Mouse (Mus musculus): ENCODE measurements around the gene 1810013L24Rik. TPM values are rescaled to one million over a fixed set of nuclear protein-coding genes. Genes with fewer than 3 reads are reported as not detected.

The 1810013L24Rik gene
- 23.2 and 23.9 TPM in 2 replicates for polyA plus RNA-seq (2016; fragmentation: Nextera tagmentation; extraction: Ambion mirVana)

GRCm38 (mm10) chr16:8829564-8830359, at the start of gene 1810013L24Rik:
TSS of gene 1810013L24Rik (plus strand) at chr16:8830100.
- peak within 1 kb of the TSS; percentile 100 for H3K4me3 ChIP-seq
- peak within 1 kb of the TSS; percentile 100 for H3K9ac ChIP-seq
- H3K4me1 ChIP-seq = peaks cover 37% of the 10 kb centered on the region
- peaks cover 35% of the 10 kb centered on the region for H3K36me3 ChIP-seq
- no peaks in the 10 kb centered on the region for H3K27me3 ChIP-seq (replicated peaks)
- no peaks in the 10 kb centered on the region for H3K9me3 ChIP-seq (replicated peaks)
- under 1% methylated on average over 78 of the region's 80 CpGs for WGBS (ENCODE audit: insufficient replicate concordance)
- H3K27ac ChIP-seq = peak within 1 kb of the TSS; percentile 100
- H3K4me2 ChIP-seq = peak within 1 kb of the TSS; percentile 99
- ATAC-seq = peak; percentile 92

- Histone ChIP-seq H3K4me1 (peaks cover 22% of the 10 kb centered on the region), H3K9me3 (replicated peaks) (no peaks in the 10 kb centered on the region), H3K27me3 (replicated peaks) (no peaks in the 10 kb centered on the region; the same call in 1 of the 2 replicates), H3K9ac (no peak overlapping the region), H3K36me3 (no peaks in the 10 kb centered on the region), H3K27ac (no peak overlapping the region), H3K4me2 (peak overlapping the region; percentile 30; the same call in 1 of the 2 replicates), H3K4me3 (no peak overlapping the region)
- no peak for ATAC-seq
- WGBS (ENCODE audit: insufficient replicate concordance) = 38% methylated on average over 3 of the region's 3 CpGs
Observed at GRCm38 (mm10) chr16:8780187-8780586, 49.7 kb upstream of the 1810013L24Rik start.

- Histone ChIP-seq H3K4me1 (peaks cover 22% of the 10 kb centered on the region), H3K4me2 (peak overlapping the region; percentile 30), H3K9me3 (replicated peaks) (no peaks in the 10 kb centered on the region), H3K4me3 (no peak overlapping the region), H3K27ac (no peak overlapping the region), H3K36me3 (no peaks in the 10 kb centered on the region), H3K27me3 (replicated peaks) (no peaks in the 10 kb centered on the region), H3K9ac (no peak overlapping the region)
- peak; percentile 84 for ATAC-seq
- WGBS (ENCODE audit: insufficient replicate concordance) = 57% methylated on average over 6 of the region's 6 CpGs
Observed at GRCm38 (mm10) chr16:8781191-8781590, 48.7 kb upstream of the 1810013L24Rik start.

GRCm38 (mm10) chr16:8781660-8782059, 48.2 kb upstream of the 1810013L24Rik start:
- 81% methylated on average over 2 of the region's 2 CpGs for WGBS (ENCODE audit: insufficient replicate concordance)
- Histone ChIP-seq H3K4me3 (no peak overlapping the region), H3K36me3 (no peaks in the 10 kb centered on the region)

GRCm38 (mm10) chr16:8783198-8783913, 46.5 kb upstream of the 1810013L24Rik start:
- Histone ChIP-seq H3K27ac (no peak overlapping the region), H3K9me3 (replicated peaks) (no peaks in the 10 kb centered on the region), H3K9ac (no peak overlapping the region), H3K36me3 (no peaks in the 10 kb centered on the region), H3K27me3 (replicated peaks) (0 out of 2 replicates have a peak, but pooled peaks cover 3% of the 10 kb centered on the region), H3K4me2 (no peak overlapping the region), H3K4me3 (no peak overlapping the region), H3K4me1 (peaks cover 22% of the 10 kb centered on the region)
- ATAC-seq = no peak
- WGBS (ENCODE audit: insufficient replicate concordance) = 60% methylated on average over 16 of the region's 16 CpGs

More at GRCm38 (mm10) chr16:8781660-8782059, 48.2 kb upstream of the 1810013L24Rik start:
- Histone ChIP-seq H3K4me2 (no peak overlapping the region), H3K27me3 (replicated peaks) (no peaks in the 10 kb centered on the region), H3K9ac (no peak overlapping the region), H3K9me3 (replicated peaks) (no peaks in the 10 kb centered on the region), H3K4me1 (peaks cover 22% of the 10 kb centered on the region), H3K27ac (no peak overlapping the region)
- ATAC-seq = no peak

- no peak overlapping the region for H3K4me2 ChIP-seq
- 47% methylated on average over 3 of the region's 3 CpGs for WGBS (ENCODE audit: insufficient replicate concordance)
- no peaks in the 10 kb centered on the region for H3K36me3 ChIP-seq
- no peaks in the 10 kb centered on the region for H3K9me3 ChIP-seq (replicated peaks)
- no peak overlapping the region for H3K27ac ChIP-seq
- H3K4me3 ChIP-seq = no peak overlapping the region
- peaks cover 3% of the 10 kb centered on the region; the same call in 1 of the 2 replicates for H3K27me3 ChIP-seq (replicated peaks)
- peaks cover 16% of the 10 kb centered on the region for H3K4me1 ChIP-seq
- no peak overlapping the region for H3K9ac ChIP-seq
- no peak for ATAC-seq
Observed at GRCm38 (mm10) chr16:8784753-8785152, 45.1 kb upstream of the 1810013L24Rik start.

GRCm38 (mm10) chr16:8790886-8791285, 39.0 kb upstream of the 1810013L24Rik start:
- WGBS (ENCODE audit: insufficient replicate concordance) = 74% methylated on average over 4 of the region's 4 CpGs
- Histone ChIP-seq H3K27me3 (replicated peaks) (peaks cover 6% of the 10 kb centered on the region; the same call in 1 of the 2 replicates), H3K27ac (no peak overlapping the region), H3K9me3 (replicated peaks) (no peaks in the 10 kb centered on the region), H3K4me1 (no peaks in the 10 kb centered on the region), H3K36me3 (no peaks in the 10 kb centered on the region), H3K9ac (no peak overlapping the region), H3K4me3 (no peak overlapping the region), H3K4me2 (no peak overlapping the region)
- ATAC-seq = no peak

GRCm38 (mm10) chr16:8791949-8792557, 37.8 kb upstream of the 1810013L24Rik start, which contains the start of gene Usp7:
TSS of gene Usp7 (minus strand) at chr16:8792308.
- no peaks in the 10 kb centered on the region for H3K9me3 ChIP-seq (replicated peaks)
- peaks cover 6% of the 10 kb centered on the region; the same call in 1 of the 2 replicates for H3K27me3 ChIP-seq (replicated peaks)
- no peaks in the 10 kb centered on the region for H3K4me1 ChIP-seq
- no peak within 1 kb of the TSS for H3K9ac ChIP-seq
- H3K4me2 ChIP-seq = no peak within 1 kb of the TSS
- no peak within 1 kb of the TSS for H3K27ac ChIP-seq
- WGBS (ENCODE audit: insufficient replicate concordance) = 80% methylated on average over 20 of the region's 20 CpGs
- no peaks in the 10 kb centered on the region for H3K36me3 ChIP-seq
- no peak for ATAC-seq
- no peak within 1 kb of the TSS for H3K4me3 ChIP-seq

GRCm38 (mm10) chr16:8794952-8795351, 34.9 kb upstream of the 1810013L24Rik start:
- Histone ChIP-seq H3K4me1 (no peaks in the 10 kb centered on the region), H3K27ac (no peak overlapping the region), H3K36me3 (no peaks in the 10 kb centered on the region), H3K4me3 (no peak overlapping the region), H3K9ac (no peak overlapping the region), H3K4me2 (no peak overlapping the region), H3K27me3 (replicated peaks) (0 out of 2 replicates have a peak, but pooled peaks cover 3% of the 10 kb centered on the region), H3K9me3 (replicated peaks) (peaks cover under 1% of the 10 kb centered on the region; the same call in 1 of the 2 replicates)
- WGBS (ENCODE audit: insufficient replicate concordance) = 7% methylated on average over 3 of the region's 3 CpGs
- no peak for ATAC-seq

GRCm38 (mm10) chr16:8795906-8796305, 34.0 kb upstream of the 1810013L24Rik start:
- H3K36me3 ChIP-seq = no peaks in the 10 kb centered on the region
- 0 out of 2 replicates have a peak, but pooled peaks cover 3% of the 10 kb centered on the region for H3K27me3 ChIP-seq (replicated peaks)
- no peaks in the 10 kb centered on the region for H3K4me1 ChIP-seq
- no peak overlapping the region for H3K9ac ChIP-seq
- H3K4me3 ChIP-seq = no peak overlapping the region
- no peak for ATAC-seq
- peaks cover 7% of the 10 kb centered on the region for H3K9me3 ChIP-seq (replicated peaks)
- 61% methylated on average over 2 of the region's 2 CpGs for WGBS (ENCODE audit: insufficient replicate concordance)
- no peak overlapping the region for H3K4me2 ChIP-seq
- no peak overlapping the region for H3K27ac ChIP-seq

GRCm38 (mm10) chr16:8806703-8807102, 23.2 kb upstream of the 1810013L24Rik start:
- Histone ChIP-seq H3K36me3 (no peaks in the 10 kb centered on the region), H3K4me2 (no peak overlapping the region), H3K27me3 (replicated peaks) (peaks cover 7% of the 10 kb centered on the region; the same call in 1 of the 2 replicates), H3K4me3 (no peak overlapping the region), H3K9me3 (replicated peaks) (no peaks in the 10 kb centered on the region), H3K27ac (no peak overlapping the region), H3K9ac (no peak overlapping the region), H3K4me1 (peaks cover 21% of the 10 kb centered on the region)
- 21% methylated on average over 4 of the region's 4 CpGs for WGBS (ENCODE audit: insufficient replicate concordance)
- no peak for ATAC-seq
